Mouse (Mus musculus) heart, embryonic 14.5 days (tissue): ENCODE measurements around the gene Ubr7. TPM values are rescaled to one million over a fixed set of nuclear protein-coding genes. Genes with fewer than 3 reads are reported as not detected.

Experiments
- ATAC-seq: fragments of 200-750 bp; cut with Nextera tagmentation; 2 replicates; pipeline ENCODE4 v1.8.0; 2017; ENCODE audit warnings: low read depth, moderate TSS enrichment; ENCODE audit not compliant: insufficient number of reproducible peaks, insufficient read depth, low FRiP score
- H3K27ac ChIP-seq, 2 experiments: fragments of 200-500 bp in 1 of 2; fragments of 300-500 bp in 1 of 2; sonication (generic) in 1 of 2; replicated peaks in 1 of 2; 2 replicates each; pipeline ENCODE4 v1.5.1; 2012 to 2014; ENCODE audit warnings: low read depth in 2 of 2, low read length in 2 of 2, control low read depth in 1 of 2, mild to moderate bottlenecking in 1 of 2, mixed read lengths in 1 of 2; ENCODE audit not compliant: control insufficient read depth in 1 of 2, insufficient read depth in 1 of 2
- H3K27me3 ChIP-seq: fragments of 300-500 bp; sonication (generic); 2 replicates; pipeline ENCODE4 v1.6.1; 2014; ENCODE audit warnings: mild to moderate bottlenecking, low read length, control low read depth; ENCODE audit not compliant: control insufficient read depth, insufficient read depth
- H3K36me3 ChIP-seq: fragments of 300-500 bp; sonication (generic); 2 replicates; pipeline ENCODE4 v1.6.1; 2014; ENCODE audit warnings: mild to moderate bottlenecking, control low read depth, low read length, mixed read lengths; ENCODE audit not compliant: control insufficient read depth, insufficient read depth
- H3K4me1 ChIP-seq, 2 experiments: fragments of 200-500 bp in 1 of 2; fragments of 300-500 bp in 1 of 2; sonication (generic) in 1 of 2; 2 replicates each; pipeline ENCODE4 v1.6.1; 2012 to 2014; ENCODE audit warnings: low read length in 2 of 2, control low read depth in 1 of 2, mixed read lengths in 1 of 2; ENCODE audit not compliant: control insufficient read depth in 2 of 2, insufficient read depth in 2 of 2
- H3K4me2 ChIP-seq: fragments of 300-500 bp; sonication (generic); 2 replicates; pipeline ENCODE4 v1.6.1; 2014; ENCODE audit warnings: mild to moderate bottlenecking, low read length
- H3K4me3 ChIP-seq, 2 experiments: fragments of 200-500 bp in 1 of 2; fragments of 300-500 bp in 1 of 2; sonication (generic) in 1 of 2; 2 replicates each; pipeline ENCODE4 v1.5.1; 2012 to 2014; ENCODE audit warnings: low read length in 2 of 2, mild to moderate bottlenecking in 2 of 2, control low read depth in 1 of 2, low read depth in 1 of 2, moderate library complexity in 1 of 2; ENCODE audit not compliant: control insufficient read depth in 1 of 2, insufficient read depth in 1 of 2
- H3K9ac ChIP-seq: fragments of 300-500 bp; sonication (generic); 2 replicates; pipeline ENCODE4 v1.6.1; 2014; ENCODE audit warnings: mild to moderate bottlenecking, low read length
- H3K9me3 ChIP-seq: fragments of 300-500 bp; sonication (generic); 2 replicates; pipeline ENCODE4 v1.6.1; 2016; ENCODE audit warnings: low read length, control low read depth; ENCODE audit not compliant: control insufficient read depth
- WGBS: fragments of 180-500 bp; shearing (Covaris S2); extraction: QIAGEN DNeasy Blood & Tissue Kit; methylation state at CpG from one replicate; pipeline ENCODE4 v1.1.7; 2014; 5-methylcytosine and 5-hydroxymethylcytosine counted together
- polyA plus RNA-seq: library from polyadenylated mRNA; unstranded; fragments of >200 nt; fragmentation: Nextera tagmentation; extraction: Ambion mirVana; gene quantifications from 2 replicates; pipeline ENCODE4 v1.2.1, GENCODE M21; 2014

Gene Ubr7
- polyA plus RNA-seq, 1 experiment from 2014 or later = 35.0 TPM

DNA sequence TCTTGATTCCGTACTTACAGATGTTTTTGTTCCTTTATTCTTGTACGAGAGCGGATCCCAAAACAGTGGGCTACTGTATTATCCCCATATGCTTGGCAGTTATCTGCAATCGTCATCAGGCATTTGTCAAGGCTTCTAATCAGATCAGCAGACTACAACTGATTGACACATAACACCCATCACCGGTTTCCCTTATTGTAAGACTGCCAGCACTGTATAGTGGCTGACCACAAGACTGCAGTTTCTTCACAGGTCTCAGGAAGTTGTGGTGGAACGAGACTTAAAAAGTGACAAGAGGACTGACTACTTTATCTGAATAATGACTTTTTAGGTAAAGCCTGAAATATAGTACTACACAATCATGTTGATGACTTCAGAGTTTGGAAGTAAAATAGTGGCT is 12.9 kb upstream of the Ubr7 start:
- H3K4me2 ChIP-seq = peak overlapping the region; percentile 84
- no peaks in the 10 kb centered on the region for H3K9me3 ChIP-seq
- no peak overlapping the region for H3K27ac ChIP-seq
- H3K27me3 ChIP-seq = no peaks in the 10 kb centered on the region
- 56% methylated on average over 6 of the region's 6 CpGs for WGBS
- peak overlapping the region in 1 of 2 experiments; percentile 85; a peak in 1 of 4 replicates for H3K4me3 ChIP-seq
- H3K4me1 ChIP-seq = peaks cover 8 to 19% of the 10 kb centered on the region in 2 experiments; a peak in 3 of 4 replicates
- no peak for ATAC-seq
- H3K9ac ChIP-seq = peak overlapping the region; percentile 91
- H3K36me3 ChIP-seq = peaks cover 27% of the 10 kb centered on the region

DNA sequence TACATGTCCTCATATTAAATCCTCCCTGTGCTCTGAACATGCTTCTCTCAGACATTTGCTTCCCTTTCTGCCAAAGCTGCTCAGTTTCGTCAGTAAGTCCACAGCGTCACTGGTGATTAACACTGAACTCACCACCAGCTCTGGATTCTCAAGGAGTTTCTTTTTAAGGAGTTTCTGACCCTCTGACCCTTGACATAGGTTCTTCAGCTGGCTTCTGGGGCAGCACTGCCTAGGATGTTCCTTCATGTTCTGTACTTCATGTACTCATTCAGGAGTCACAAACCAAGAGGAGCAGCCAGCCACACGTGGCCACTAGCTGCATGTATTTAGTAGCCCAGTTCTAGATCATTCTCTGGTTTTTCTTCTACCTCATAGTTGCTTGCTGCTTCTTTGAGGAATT is 9.5 kb upstream of the Ubr7 start:
- 87% methylated on average over 3 of the region's 3 CpGs for WGBS
- Histone ChIP-seq H3K4me2 (no peak overlapping the region), H3K36me3 (peaks cover 20% of the 10 kb centered on the region), H3K27ac (no peak overlapping the region), H3K4me1 (peaks cover 4 to 13% of the 10 kb centered on the region in 2 experiments; a peak in 2 of 4 replicates), H3K4me3 (no peak overlapping the region), H3K27me3 (no peaks in the 10 kb centered on the region), H3K9ac (no peak overlapping the region), H3K9me3 (no peaks in the 10 kb centered on the region)
- no peak for ATAC-seq

DNA sequence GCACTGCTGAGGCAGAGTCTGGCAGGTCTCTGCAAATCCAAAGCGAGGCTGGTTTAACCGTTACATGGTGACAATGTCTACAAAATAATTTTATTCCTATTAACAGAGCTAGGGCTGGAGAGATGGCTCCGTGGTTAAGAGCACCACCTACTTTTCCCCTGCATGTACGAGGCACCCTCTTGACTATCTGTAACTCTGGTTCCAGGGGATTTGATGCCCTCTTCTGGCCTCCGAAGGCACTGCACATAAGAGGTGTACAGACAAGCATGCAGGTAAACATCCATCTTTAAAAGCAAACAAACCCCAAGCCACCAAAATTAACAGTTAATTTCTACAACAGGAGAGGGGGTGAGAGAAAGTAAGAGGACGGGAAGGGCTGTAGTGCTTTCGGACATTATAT is 1.5 kb upstream of the Ubr7 start:
- H3K9ac ChIP-seq = peak overlapping the region; percentile 92; the same call in 1 of the 2 replicates
- H3K27me3 ChIP-seq = no peaks in the 10 kb centered on the region
- 0 out of 2 replicates have a peak, but pooled peaks cover 5% of the 10 kb centered on the region for H3K36me3 ChIP-seq
- H3K27ac ChIP-seq = no peak overlapping the region
- H3K4me3 ChIP-seq = peak overlapping the region; percentile 73 to 87
- ATAC-seq = no peak
- H3K4me2 ChIP-seq = peak overlapping the region; percentile 71
- no peaks in the 10 kb centered on the region for H3K9me3 ChIP-seq
- peaks cover 8 to 18% of the 10 kb centered on the region in 2 experiments for H3K4me1 ChIP-seq
- WGBS = 83% methylated on average over 7 of the region's 7 CpGs

DNA sequence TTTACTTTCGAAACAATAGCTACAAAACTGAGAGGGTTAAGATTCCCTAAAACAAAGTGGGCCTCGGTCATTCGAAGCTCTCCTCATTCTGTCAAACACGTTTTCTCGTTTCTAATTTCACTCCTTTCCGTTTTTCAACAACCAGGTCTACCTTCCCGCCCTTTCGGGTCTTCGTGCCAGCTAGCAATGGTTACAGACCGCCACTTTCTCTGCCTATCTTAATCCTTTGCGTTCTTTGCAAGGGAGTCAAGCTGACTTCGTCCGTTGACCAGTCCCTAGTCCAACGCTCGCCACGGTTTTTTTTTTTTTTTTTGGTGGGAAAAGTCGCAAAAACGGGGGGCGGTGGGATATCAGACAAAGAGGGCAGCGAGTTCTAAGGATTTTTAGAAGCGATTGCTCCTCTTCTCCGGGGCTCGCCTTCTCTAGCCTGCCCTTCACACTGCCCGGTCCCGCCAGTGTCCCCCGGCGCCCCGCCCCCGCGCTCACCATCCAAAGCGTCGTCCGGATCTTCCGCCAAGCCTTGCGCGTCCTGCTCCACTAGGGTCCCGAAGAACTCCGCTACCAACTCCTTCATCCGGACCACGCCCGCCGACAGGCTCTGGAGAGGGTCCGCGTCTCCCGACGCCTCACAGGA is 595 bp upstream of the Ubr7 start:
- peak overlapping the region; percentile 73 to 87 for H3K4me3 ChIP-seq
- no peaks in the 10 kb centered on the region for H3K27me3 ChIP-seq
- peak; percentile 83 for ATAC-seq
- H3K4me1 ChIP-seq = peaks cover 8 to 16% of the 10 kb centered on the region in 2 experiments
- peak overlapping the region; percentile 92 for H3K9ac ChIP-seq
- H3K36me3 ChIP-seq = peaks cover 13% of the 10 kb centered on the region
- H3K27ac ChIP-seq = peak overlapping the region; percentile 88 to 89
- WGBS = under 1% methylated on average over 46 of the region's 46 CpGs
- no peaks in the 10 kb centered on the region for H3K9me3 ChIP-seq
- peak overlapping the region; percentile 71 for H3K4me2 ChIP-seq

DNA sequence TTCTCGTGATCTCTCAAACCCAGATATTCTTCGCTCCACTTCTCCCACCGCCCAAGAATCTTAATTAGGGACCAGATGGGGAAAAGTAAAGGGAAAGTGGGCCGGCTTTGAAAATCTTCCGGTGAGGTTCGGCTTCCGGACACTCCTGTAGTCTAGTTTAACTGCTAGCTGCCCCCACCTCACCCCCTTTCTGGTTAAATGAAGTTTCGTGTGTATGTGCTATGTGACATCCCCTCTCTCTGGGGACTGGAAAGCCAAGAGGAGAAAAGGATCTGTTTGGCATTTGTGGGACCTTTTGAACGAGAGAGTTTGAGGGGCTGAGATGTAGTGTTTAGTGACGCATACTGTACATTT is 613 bp downstream of the Ubr7 start, which contains the start of gene Gm20604:
Gene Gm20604, minus strand, starts transcription at position 270 of the 354 bp plus-strand sequence.
- Histone ChIP-seq H3K9ac (peak within 1 kb of the TSS; percentile 92), H3K36me3 (peaks cover 23% of the 10 kb centered on the region), H3K27me3 (no peaks in the 10 kb centered on the region), H3K27ac (peak within 1 kb of the TSS; percentile 88 to 89), H3K4me2 (peak within 1 kb of the TSS; percentile 93), H3K4me1 (peaks cover 8 to 16% of the 10 kb centered on the region in 2 experiments), H3K4me3 (peak within 1 kb of the TSS; percentile 73 to 87), H3K9me3 (no peaks in the 10 kb centered on the region)
- ATAC-seq = no peak
- WGBS = 0% methylated on average over 10 of the region's 10 CpGs

DNA sequence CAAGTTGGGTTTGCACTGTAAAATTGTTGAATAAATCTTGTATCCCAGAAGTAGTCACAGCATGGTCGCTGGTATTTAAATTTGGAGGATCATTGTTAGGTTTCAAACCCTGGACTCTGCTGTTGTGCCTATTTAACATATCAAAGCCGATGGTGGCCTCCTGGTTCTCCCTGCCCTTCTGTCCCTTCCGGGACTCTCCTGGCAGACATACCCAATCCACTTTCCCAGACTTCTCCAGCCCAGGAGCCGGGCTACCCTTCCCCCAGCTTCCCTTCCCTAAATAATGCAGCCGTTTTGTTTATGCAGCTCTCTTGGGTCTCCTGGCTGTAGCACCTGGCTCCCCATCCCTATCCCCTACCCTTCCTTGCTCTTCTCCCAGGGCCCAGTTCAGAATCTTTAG is 1.2 kb downstream of the Ubr7 start:
- peak overlapping the region; percentile 67 to 73 for H3K4me3 ChIP-seq
- peak overlapping the region; percentile 92 for H3K9ac ChIP-seq
- H3K4me2 ChIP-seq = peak overlapping the region; percentile 93
- H3K4me1 ChIP-seq = peaks cover 8 to 19% of the 10 kb centered on the region in 2 experiments
- H3K9me3 ChIP-seq = no peaks in the 10 kb centered on the region
- no peak overlapping the region; a peak in 1 of 4 replicates for H3K27ac ChIP-seq
- no peaks in the 10 kb centered on the region for H3K27me3 ChIP-seq
- 4% methylated on average over 5 of the region's 5 CpGs for WGBS
- peaks cover 28% of the 10 kb centered on the region for H3K36me3 ChIP-seq
- ATAC-seq = no peak

DNA sequence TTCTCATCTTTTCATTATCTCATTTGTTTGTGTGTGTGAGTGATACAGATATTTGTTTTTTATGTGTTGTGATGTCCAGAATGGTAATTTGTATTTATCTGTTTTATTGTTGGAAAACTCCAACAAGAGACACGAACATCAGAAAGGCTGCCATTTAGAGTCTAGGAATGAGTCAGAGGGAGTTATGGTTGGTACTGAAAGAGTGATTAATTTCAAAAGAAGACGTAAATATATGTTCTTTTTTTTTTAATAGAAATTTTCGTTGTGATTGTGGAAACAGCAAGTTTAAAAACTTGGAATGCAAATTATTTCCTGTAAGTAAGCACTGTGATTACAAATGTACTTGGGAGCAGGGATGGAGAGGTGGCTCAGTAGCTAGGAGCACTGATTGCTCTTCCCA is 3.9 kb downstream of the Ubr7 start:
- Histone ChIP-seq H3K4me3 (no peak overlapping the region), H3K27me3 (no peaks in the 10 kb centered on the region), H3K4me2 (no peak overlapping the region), H3K36me3 (peaks cover 49% of the 10 kb centered on the region), H3K27ac (no peak overlapping the region), H3K4me1 (peaks cover 4 to 15% of the 10 kb centered on the region in 2 experiments), H3K9ac (no peak overlapping the region), H3K9me3 (no peaks in the 10 kb centered on the region)
- ATAC-seq = no peak
- WGBS = 83% methylated on average over 3 of the region's 3 CpGs

DNA sequence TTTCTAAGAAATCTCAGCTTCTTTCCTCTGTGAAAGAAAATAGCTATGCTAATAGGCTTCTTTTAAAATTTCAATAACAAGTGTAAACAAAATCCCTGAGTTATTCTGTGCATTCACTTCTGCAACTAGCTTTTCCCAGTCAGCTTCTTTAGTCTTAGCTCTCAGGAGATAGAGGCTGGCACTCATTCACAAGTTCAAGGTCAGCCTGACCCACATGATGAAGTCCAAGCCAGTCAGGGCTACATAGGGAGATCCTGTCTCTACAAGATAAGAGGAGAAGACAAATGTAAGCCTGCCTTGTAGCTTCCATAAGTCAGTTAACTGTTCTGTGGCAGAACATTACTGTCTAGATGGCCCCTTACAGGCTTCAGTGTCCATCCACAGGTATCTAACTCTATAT is 5.9 kb downstream of the Ubr7 start:
- H3K4me3 ChIP-seq = no peak overlapping the region
- ATAC-seq = no peak
- H3K9ac ChIP-seq = no peak overlapping the region
- H3K9me3 ChIP-seq = no peaks in the 10 kb centered on the region
- H3K4me1 ChIP-seq = peaks cover 3 to 10% of the 10 kb centered on the region in 2 experiments
- H3K4me2 ChIP-seq = no peak overlapping the region
- no peak overlapping the region for H3K27ac ChIP-seq
- H3K27me3 ChIP-seq = no peaks in the 10 kb centered on the region
- H3K36me3 ChIP-seq = peaks cover 69% of the 10 kb centered on the region
